Mouse (Mus musculus): ENCODE results near the gene Scp2. TPM values are rescaled to one million over a fixed set of nuclear protein-coding genes. Genes with fewer than 3 reads are reported as not detected.
A peak's percentile ranks its signal among the peaks of the same experiment; 100 is the strongest.

Gene Scp2
- polyA plus RNA-seq, 1 experiment from 2014 or later, result 293 TPM

DNA sequence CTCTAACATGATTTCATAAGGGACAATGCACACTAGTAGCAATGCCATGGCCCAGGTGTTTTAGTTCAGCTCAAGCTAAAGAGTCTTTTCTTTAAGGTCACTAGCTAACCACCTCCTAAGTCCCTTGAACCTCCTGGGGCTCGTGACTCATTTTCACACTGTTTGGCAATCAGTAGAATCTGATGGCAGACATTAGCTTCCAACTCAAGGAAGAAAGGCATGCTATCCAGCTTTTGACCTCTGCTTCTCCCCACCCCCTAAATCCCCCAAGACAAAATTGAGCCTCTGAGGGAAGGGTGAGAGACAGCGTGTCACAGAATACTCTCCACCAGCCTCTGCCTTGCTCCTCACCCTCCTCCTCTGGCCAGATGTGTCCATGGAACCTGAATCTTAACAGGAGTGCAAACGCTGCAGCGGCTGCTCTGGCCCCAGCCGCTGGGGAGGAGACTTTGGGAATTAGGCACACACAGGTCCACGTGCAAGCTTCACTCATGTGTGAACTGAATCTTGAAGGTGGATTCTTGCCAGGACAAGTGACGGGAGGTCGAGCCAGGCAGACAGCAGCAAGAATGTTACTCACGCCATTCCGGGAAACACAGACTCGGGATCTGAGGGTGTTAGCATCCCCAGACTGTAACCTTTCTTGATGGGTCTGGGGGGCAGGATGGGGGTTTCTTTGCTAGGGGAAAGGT, 146.0 kb downstream of the Scp2 start:
- Histone ChIP-seq H3K9me3 (no peaks in the 10 kb centered on the region), H3K4me2 (replicated peaks) (no peak overlapping the region), H3K27me3 (replicated peaks) (no peaks in the 10 kb centered on the region), H3K4me1 (replicated peaks) (no peaks in the 10 kb centered on the region; the same call in 1 of the 2 replicates), H3K9ac (no peak overlapping the region), H3K27ac (no peak overlapping the region), H3K4me3 (replicated peaks) (no peak overlapping the region), H3K36me3 (no peaks in the 10 kb centered on the region)
- 40% methylated on average over 11 of the region's 11 CpGs for WGBS
- no peak for ATAC-seq

DNA sequence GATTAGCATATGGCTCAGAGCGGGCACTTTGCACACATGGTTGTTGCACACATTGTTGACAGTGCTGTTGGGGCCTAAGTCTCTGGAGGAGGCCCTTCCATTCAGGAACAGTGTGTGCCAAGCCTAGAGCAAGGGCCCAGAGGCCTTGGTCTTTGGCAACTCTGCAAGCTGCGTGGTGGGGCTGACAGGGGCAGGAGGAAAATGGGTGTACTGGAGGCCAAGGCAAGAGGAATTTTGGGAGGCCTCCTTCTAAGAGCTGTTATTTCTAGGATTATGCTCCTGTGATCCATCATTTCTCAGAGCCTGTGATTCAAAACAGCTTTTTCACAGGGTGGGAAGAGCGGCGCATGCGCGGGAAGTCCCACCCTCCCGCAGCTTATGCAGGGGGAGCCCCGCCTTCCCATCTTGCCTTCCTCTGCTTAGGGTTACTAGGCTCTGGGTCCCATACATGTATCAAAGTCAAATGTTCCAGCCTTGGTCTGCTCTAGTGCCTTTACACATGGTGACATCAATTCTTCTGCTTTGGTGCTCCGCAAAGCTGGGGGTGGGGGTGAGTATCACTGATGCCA, 148.3 kb downstream of the Scp2 start:
- Histone ChIP-seq H3K4me1 (replicated peaks) (peaks cover 2% of the 10 kb centered on the region; the same call in 1 of the 2 replicates), H3K9ac (no peak overlapping the region), H3K4me3 (replicated peaks) (no peak overlapping the region), H3K27ac (no peak overlapping the region), H3K36me3 (no peaks in the 10 kb centered on the region), H3K4me2 (replicated peaks) (no peak overlapping the region), H3K9me3 (no peaks in the 10 kb centered on the region), H3K27me3 (replicated peaks) (no peaks in the 10 kb centered on the region)
- ATAC-seq, result peak; percentile 39; the same call in 1 of the 2 replicates
- 83% methylated on average over 9 of the region's 9 CpGs for WGBS

DNA sequence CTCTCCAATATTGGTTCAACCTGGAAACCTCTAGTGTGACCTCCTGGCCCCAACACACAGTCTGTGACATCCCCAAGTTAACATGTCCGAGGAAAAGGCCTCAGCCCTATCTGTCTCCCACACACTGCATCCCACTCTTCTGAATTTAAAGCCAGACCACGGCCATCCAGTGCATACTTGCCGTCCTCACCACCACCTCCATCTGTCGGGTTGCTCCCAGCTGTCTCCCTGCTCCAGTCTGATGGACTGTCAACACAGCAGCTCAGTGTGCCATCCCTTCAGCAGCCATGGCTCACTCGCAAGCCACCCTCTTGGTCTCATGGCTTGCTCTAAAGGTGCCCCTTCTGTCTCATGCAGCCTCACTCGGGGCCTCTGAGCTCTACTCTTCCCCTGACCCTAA, 149.1 kb downstream of the Scp2 start:
- H3K27ac ChIP-seq, result no peak overlapping the region
- 83% methylated on average over 6 of the region's 6 CpGs for WGBS
- H3K9me3 ChIP-seq, result no peaks in the 10 kb centered on the region
- H3K27me3 ChIP-seq (replicated peaks), result no peaks in the 10 kb centered on the region
- H3K4me3 ChIP-seq (replicated peaks), result no peak overlapping the region
- no peaks in the 10 kb centered on the region for H3K36me3 ChIP-seq
- H3K9ac ChIP-seq, result no peak overlapping the region
- H3K4me2 ChIP-seq (replicated peaks), result no peak overlapping the region
- H3K4me1 ChIP-seq (replicated peaks), result peaks cover 2% of the 10 kb centered on the region; the same call in 1 of the 2 replicates
- ATAC-seq, result no peak

DNA sequence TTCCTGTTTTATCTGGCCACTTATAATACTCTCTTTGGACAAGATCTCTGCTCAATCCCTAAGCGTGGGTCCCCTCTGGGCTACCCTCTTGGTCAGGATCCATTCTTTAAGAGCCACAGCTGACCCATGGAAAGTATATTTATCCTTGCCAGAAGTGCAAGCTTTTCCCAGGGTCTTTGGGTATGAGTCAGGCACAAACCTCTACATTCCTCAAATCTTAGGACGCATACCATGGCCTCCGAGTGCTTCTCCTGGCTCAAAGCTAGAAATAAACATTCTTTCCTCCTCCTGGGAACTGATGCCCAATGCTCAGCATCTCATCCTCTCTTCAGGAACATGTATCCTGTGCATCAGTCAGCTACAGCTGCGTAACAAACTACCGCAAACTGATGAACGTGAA, 149.8 kb downstream of the Scp2 start:
- Histone ChIP-seq H3K36me3 (no peaks in the 10 kb centered on the region), H3K9me3 (no peaks in the 10 kb centered on the region), H3K4me3 (replicated peaks) (no peak overlapping the region), H3K4me2 (replicated peaks) (no peak overlapping the region), H3K27me3 (replicated peaks) (no peaks in the 10 kb centered on the region), H3K4me1 (replicated peaks) (peaks cover 2% of the 10 kb centered on the region; the same call in 1 of the 2 replicates), H3K27ac (no peak overlapping the region), H3K9ac (no peak overlapping the region)
- no peak for ATAC-seq
- 83% methylated on average over 6 of the region's 6 CpGs for WGBS

Other genes with a start within 250 kb of the Scp2 start
- gene Cpt2, start 221.4 kb downstream of the Scp2 start, polyA plus RNA-seq (2015; fragmentation: Nextera tagmentation; extraction: Ambion mirVana), result 106 TPM in 2 replicates
- gene Slc1a7, start 176.7 kb downstream of the Scp2 start, polyA plus RNA-seq (2015; fragmentation: Nextera tagmentation; extraction: Ambion mirVana), result 0.11 and 0.15 TPM in 2 replicates
- 0.95 and 1.1 TPM in 2 replicates for gene Podn, start 48.6 kb downstream of the Scp2 start, polyA plus RNA-seq (2015; fragmentation: Nextera tagmentation; extraction: Ambion mirVana)
- gene Echdc2, start 20.4 kb upstream of the Scp2 start, polyA plus RNA-seq (2015; fragmentation: Nextera tagmentation; extraction: Ambion mirVana), result 30.8 and 37.3 TPM in 2 replicates
- gene Zyg11a, start 73.0 kb upstream of the Scp2 start, polyA plus RNA-seq (2015; fragmentation: Nextera tagmentation; extraction: Ambion mirVana), result 0.09 and 0.14 TPM in 2 replicates
- 8.3 and 8.6 TPM in 2 replicates for gene Zyg11b, start 156.1 kb upstream of the Scp2 start, polyA plus RNA-seq (2015; fragmentation: Nextera tagmentation; extraction: Ambion mirVana)
- gene Coa7, start 183.1 kb upstream of the Scp2 start, polyA plus RNA-seq (2015; fragmentation: Nextera tagmentation; extraction: Ambion mirVana), result 65.2 and 65.3 TPM in 2 replicates
- gene Shisal2a, start 238.4 kb upstream of the Scp2 start, polyA plus RNA-seq (2015; fragmentation: Nextera tagmentation; extraction: Ambion mirVana), result 1.3 and 1.6 TPM in 2 replicates